Mouse (Mus musculus): ENCODE data around the gene Tpsab1. TPM values are rescaled to one million over a fixed set of nuclear protein-coding genes. Genes with fewer than 3 reads are reported as not detected.

The Tpsab1 gene
- not detected in 2 replicates for polyA plus RNA-seq (2012; rRNA removed)

DNA sequence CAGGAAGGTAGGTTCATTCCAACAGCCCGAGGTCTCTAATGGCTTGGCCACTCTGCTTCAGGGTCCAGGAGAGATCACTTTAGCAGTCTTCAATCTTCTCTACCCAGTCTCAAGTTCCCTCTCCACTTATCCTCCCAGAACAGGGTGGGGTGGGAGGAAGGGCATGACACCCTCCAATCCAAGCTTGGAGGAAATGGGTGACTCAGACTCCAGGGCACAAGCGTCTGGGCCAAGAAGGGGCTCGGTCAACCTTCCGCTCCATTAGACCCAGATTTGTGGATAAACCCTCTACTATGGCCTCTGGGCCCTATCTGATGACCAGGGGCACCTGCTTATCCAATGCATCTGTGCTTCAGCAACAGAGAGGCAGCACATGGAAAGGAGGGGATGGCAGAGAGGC, at the start of gene Tpsab1:
TSS of gene Tpsab1 (minus strand) at position 101 of the 400 bp plus-strand sequence.

GRCm38 (mm10) chr17:25368973-25369372, 23.6 kb upstream of the Tpsab1 start, which contains the start of gene Tpsg1:
Gene Tpsg1, plus strand, starts transcription at chr17:25369273.

DNA sequence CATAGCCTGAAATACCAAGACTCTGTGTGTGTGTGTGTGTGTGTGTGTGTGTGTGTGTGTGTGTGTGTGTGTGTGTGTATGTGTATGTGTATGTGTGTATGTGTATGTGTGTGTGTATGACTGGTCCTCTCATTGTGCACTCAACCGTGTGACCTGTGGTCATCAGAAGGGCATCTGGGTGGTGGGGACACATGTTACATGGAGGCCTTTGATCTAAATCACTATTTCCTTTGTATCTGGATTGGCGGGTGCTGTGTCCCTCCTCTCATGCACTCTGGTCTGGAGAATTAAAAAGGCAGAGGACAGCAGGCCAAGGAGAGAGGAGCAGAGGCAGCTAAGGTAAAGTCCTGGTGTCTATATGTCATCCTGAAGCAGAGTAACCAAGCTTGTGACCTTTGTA, 20.6 kb upstream of the Tpsab1 start, which contains the start of gene Tpsb2:
TSS of gene Tpsb2 (plus strand) at position 301 of the 400 bp plus-strand sequence.

DNA sequence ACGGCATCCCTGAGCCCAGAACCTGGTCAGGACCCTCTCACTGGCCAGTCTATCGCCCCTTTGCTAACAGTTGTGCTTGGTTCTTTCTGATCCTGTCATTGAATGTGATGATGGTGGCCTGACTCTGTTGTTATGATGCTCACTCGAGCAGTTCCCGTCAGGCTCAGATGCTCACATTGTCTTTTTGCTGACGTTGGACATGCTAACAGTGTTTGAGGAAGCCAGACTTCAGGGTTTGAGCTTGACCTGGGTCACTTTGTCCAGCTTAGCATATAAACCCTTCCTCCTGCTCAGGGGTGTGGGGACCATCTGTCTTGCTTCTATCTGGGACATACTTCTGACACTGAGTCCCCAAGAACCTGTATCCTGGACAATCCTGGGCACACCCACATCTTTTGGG, 27.0 kb downstream of the Tpsab1 start, which contains the start of gene Prss29:
TSS of gene Prss29 (plus strand) at position 301 of the 400 bp plus-strand sequence.

GRCm38 (mm10) chr17:25308346-25308745, 37.0 kb downstream of the Tpsab1 start, which contains the start of gene Prss28:
Gene Prss28, plus strand, starts transcription at chr17:25308646.

GRCm38 (mm10) chr17:25298094-25298493, 47.3 kb downstream of the Tpsab1 start, which contains the start of gene Prss34:
Gene Prss34, plus strand, starts transcription at chr17:25298394.

Other genes starting within 250 kb of the Tpsab1 start
- gene Telo2, start 229.6 kb downstream of the Tpsab1 start, polyA plus RNA-seq (2012; rRNA removed) = 31.8 and 44.2 TPM in 2 replicates
- gene Ptx4, start 224.8 kb downstream of the Tpsab1 start, polyA plus RNA-seq (2012; rRNA removed) = not detected in 2 replicates
- 27.6 and 29.7 TPM in 2 replicates for gene Clcn7, start 212.2 kb downstream of the Tpsab1 start, polyA plus RNA-seq (2012; rRNA removed)
- 0.02 TPM in 2 replicates for gene Ccdc154, start 183.1 kb downstream of the Tpsab1 start, polyA plus RNA-seq (2012; rRNA removed)
- not detected in 2 replicates for gene Gm38655, start 170.1 kb downstream of the Tpsab1 start, polyA plus RNA-seq (2012; rRNA removed)
- gene BC003965, start 161.0 kb downstream of the Tpsab1 start, polyA plus RNA-seq (2012; rRNA removed) = 28.6 and 42.4 TPM in 2 replicates
- 16.4 and 17.0 TPM in 2 replicates for gene Unkl, start 157.2 kb downstream of the Tpsab1 start, polyA plus RNA-seq (2012; rRNA removed)
- gene Gnptg, start 105.4 kb downstream of the Tpsab1 start, polyA plus RNA-seq (2012; rRNA removed) = 42.2 and 53.3 TPM in 2 replicates
- 52.3 and 87.6 TPM in 2 replicates for gene Tsr3, start 105.4 kb downstream of the Tpsab1 start, polyA plus RNA-seq (2012; rRNA removed)
- 2.9 and 3.1 TPM in 2 replicates for gene Baiap3, start 89.2 kb downstream of the Tpsab1 start, polyA plus RNA-seq (2012; rRNA removed)
- gene Ube2i, start 70.9 kb downstream of the Tpsab1 start, polyA plus RNA-seq (2012; rRNA removed) = 632 and 669 TPM in 2 replicates
- gene Prss34, start 47.2 kb downstream of the Tpsab1 start, polyA plus RNA-seq (2012; rRNA removed) = 0.20 TPM in 1 of 2 replicates, not detected in the other
- not detected in 2 replicates for gene Prss28, start 36.9 kb downstream of the Tpsab1 start, polyA plus RNA-seq (2012; rRNA removed)
- gene Prss29, start 26.9 kb downstream of the Tpsab1 start, polyA plus RNA-seq (2012; rRNA removed) = not detected in 2 replicates
- gene Tpsb2, start 20.7 kb upstream of the Tpsab1 start, polyA plus RNA-seq (2012; rRNA removed) = not detected in 2 replicates
- not detected in 2 replicates for gene Tpsg1, start 23.7 kb upstream of the Tpsab1 start, polyA plus RNA-seq (2012; rRNA removed)
- gene Cacna1h, start 88.2 kb upstream of the Tpsab1 start, polyA plus RNA-seq (2012; rRNA removed) = 53.5 and 55.8 TPM in 2 replicates
- gene Tekt4, start 109.1 kb upstream of the Tpsab1 start, polyA plus RNA-seq (2012; rRNA removed) = 0.25 and 0.42 TPM in 2 replicates
- gene Sstr5, start 151.7 kb upstream of the Tpsab1 start, polyA plus RNA-seq (2012; rRNA removed) = 0.06 and 0.07 TPM in 2 replicates
- gene Sox8, start 225.1 kb upstream of the Tpsab1 start, polyA plus RNA-seq (2012; rRNA removed) = 3.1 and 6.9 TPM in 2 replicates
- gene Lmf1, start 233.5 kb upstream of the Tpsab1 start, polyA plus RNA-seq (2012; rRNA removed) = 8.9 and 14.4 TPM in 2 replicates

Measured in central nervous system, embryonic 11.5 days (tissue).